Mouse (Mus musculus) testis, adult 2 months (tissue): ENCODE measurements around the gene Pelo. TPM values are rescaled to one million over a fixed set of nuclear protein-coding genes. Genes with fewer than 3 reads are reported as not detected.

ENCODE experiments used
- H3K27ac ChIP-seq: fragments of 200-500 bp; 2 replicates; pipeline ENCODE4 v1.5.1; 2012; ENCODE audit warnings: low read depth, low read length; ENCODE audit not compliant: control insufficient read depth, insufficient read depth
- H3K27me3 ChIP-seq: fragments of 200-500 bp; 2 replicates; pipeline ENCODE4 v1.6.1; 2012; ENCODE audit warnings: mild to moderate bottlenecking, low read length, moderate library complexity; ENCODE audit not compliant: control insufficient read depth, insufficient read depth
- H3K36me3 ChIP-seq: fragments of 200-500 bp; 2 replicates; pipeline ENCODE4 v1.6.1; 2012; ENCODE audit warnings: mild to moderate bottlenecking, low read length; ENCODE audit not compliant: control insufficient read depth, insufficient read depth
- H3K4me1 ChIP-seq: fragments of 200-500 bp; 2 replicates; pipeline ENCODE4 v1.6.1; 2012; ENCODE audit warnings: low read length; ENCODE audit not compliant: control insufficient read depth, insufficient read depth
- H3K4me3 ChIP-seq: fragments of 200-500 bp; 2 replicates; pipeline ENCODE4 v1.5.1; 2012; ENCODE audit warnings: low read depth, mild to moderate bottlenecking, low read length, moderate library complexity, mixed read lengths; ENCODE audit not compliant: control insufficient read depth
- CTCF ChIP-seq: fragments of 200-500 bp; IDR thresholded peaks from 2 replicates; pipeline ENCODE4 v1.5.1; 2012; ENCODE audit warnings: low read depth, mild to moderate bottlenecking, inconsistent platforms, low read length, moderate library complexity; ENCODE audit not compliant: control insufficient read depth, insufficient read depth, insufficient replicate concordance
- POLR2A ChIP-seq: fragments of 200-500 bp; IDR thresholded peaks from 2 replicates; pipeline ENCODE4 v1.6.1; 2012; ENCODE audit warnings: low read depth, mild to moderate bottlenecking, inconsistent platforms, low read length, moderate library complexity; ENCODE audit not compliant: control insufficient read depth
- polyA plus RNA-seq: library from polyadenylated mRNA; depleted of rRNA; stranded (reverse); fragments of >200 nt; gene quantifications from 2 replicates; pipeline ENCODE4 v1.2.3, GENCODE M21; 2012

Gene Pelo
- polyA plus RNA-seq, 1 experiment, result 14.9 TPM

DNA sequence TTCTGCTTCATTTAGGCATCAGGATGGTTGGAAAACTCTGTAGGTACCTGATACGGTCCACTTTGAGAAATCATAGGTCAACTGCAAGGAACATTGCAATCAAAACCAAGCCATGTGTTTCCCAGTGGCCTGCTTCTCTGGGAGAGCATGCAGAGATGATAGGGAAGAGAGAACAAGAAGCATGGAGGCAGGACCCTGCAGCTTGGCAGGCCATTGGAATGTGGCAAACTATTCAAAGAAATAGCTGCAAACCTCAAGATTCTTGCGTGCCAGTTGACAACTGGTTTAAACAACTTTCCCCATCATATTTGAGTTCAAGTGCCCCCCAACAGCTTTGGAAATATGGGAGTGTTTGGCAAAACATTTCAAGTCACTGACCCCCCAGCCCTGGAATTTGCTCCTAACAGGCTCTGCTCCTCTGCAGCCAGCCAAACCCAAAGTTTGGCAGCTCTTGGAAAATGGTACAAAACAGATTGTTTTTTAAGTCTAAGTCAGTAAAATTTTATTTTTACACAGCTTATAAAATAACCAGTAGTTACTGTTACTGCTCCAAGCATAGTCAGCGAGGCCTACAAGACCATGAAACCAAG is 9.9 kb downstream of the Pelo start:
- H3K27ac ChIP-seq, result no peak overlapping the region
- TF ChIP-seq POLR2A (no peak), CTCF (no peak)

DNA sequence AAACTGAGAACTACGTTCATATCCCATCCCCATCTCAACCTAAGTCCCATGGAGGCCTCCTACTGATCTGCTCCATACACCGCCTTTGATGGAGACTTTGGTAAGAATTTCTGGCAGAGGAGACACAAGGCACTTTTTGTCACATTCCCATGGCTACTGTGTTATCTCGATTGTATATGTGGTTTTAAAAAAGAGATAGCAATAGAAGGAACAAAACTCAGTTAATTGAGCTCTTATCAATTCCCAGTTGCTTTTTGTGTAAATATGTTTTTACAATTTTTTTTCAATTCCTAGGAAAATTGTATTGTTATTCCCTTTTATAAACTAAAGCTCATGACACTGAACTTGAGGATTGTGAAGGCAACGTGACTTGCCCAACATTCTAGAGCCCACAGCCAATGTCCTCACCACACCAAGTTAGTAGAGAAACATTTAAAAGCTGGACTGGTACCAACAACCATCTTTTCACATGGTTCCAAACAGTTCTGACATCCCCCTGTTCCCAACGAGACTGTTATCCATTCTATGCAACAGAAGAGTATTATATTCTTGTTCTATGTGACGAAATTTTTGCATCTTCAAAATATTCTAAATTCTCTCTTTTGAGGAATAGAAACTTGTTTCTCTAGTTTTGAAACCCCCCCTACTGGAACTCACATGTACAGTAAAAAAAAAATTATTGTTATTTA is 10.8 kb downstream of the Pelo start:
- no peak overlapping the region for H3K4me3 ChIP-seq
- no peaks in the 10 kb centered on the region for H3K36me3 ChIP-seq
- no peaks in the 10 kb centered on the region for H3K4me1 ChIP-seq
- TF ChIP-seq POLR2A, result no peak
- no peak for TF ChIP-seq CTCF
- no peak overlapping the region for H3K27ac ChIP-seq
- H3K27me3 ChIP-seq, result no peaks in the 10 kb centered on the region

More for the DNA sequence above, 9.9 kb downstream of the Pelo start:
- Histone ChIP-seq H3K4me3 (no peak overlapping the region), H3K27me3 (no peaks in the 10 kb centered on the region), H3K4me1 (no peaks in the 10 kb centered on the region), H3K36me3 (no peaks in the 10 kb centered on the region)

DNA sequence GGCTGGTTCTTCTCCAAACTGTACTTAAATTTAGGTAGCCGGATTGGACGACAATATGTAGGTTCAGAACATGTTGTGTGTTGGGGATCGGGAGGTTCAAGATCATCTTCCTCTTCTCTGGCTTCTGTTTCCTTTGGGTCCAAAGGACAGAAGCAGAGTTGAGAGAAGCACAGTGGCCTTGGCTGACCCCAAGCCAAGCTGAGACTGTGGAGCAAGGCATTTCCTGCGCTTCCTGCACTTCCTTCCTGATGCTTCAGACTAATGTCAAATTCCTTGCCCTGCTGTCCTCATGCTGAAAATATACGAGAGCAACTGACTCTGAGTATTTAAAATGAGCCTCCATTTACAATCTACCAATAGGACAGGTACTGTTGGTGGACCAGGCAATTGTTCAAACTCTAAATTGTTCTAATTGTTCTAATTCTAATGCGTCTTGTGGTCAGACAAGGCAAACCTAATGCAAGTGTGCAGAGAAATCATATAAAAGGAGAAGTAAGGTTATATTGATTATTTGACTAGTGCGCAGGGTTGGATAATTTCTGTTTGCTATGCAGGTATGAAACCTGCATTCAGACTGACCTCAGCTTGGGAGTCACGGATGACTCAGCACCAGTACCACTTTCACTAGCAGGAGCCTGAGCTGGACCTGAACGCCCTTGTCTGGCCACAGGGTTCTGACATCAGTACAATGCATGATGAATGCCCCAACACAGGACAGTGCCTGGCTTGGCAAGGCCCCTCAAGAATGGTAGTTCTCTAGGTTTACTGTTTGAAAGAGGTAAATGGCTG is 12.4 kb downstream of the Pelo start:
- no peak for TF ChIP-seq CTCF
- TF ChIP-seq POLR2A, result no peak
- Histone ChIP-seq H3K4me3 (no peak overlapping the region), H3K27ac (no peak overlapping the region), H3K4me1 (no peaks in the 10 kb centered on the region), H3K27me3 (no peaks in the 10 kb centered on the region), H3K36me3 (no peaks in the 10 kb centered on the region)

DNA sequence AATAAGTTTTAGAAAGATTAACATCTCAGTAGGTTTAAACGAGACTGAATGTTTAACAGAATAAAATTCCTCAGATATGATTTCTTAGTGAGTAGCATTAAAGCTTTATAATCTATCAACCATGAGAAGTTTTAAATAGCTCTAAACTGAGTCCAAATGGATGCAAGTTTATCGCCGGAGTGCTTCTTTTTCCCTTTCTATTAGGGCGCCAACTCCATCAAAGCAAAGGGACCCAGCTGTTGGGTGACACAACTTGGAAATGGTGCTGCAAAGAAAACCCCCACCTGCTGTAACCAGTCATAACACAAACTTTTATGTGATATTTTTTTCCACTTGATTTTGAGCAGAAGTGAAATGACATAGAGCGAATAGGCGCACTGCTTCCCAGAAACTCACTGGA is 17.6 kb downstream of the Pelo start:
- TF ChIP-seq CTCF (no peak), POLR2A (no peak)
- H3K27ac ChIP-seq, result no peak overlapping the region
- H3K4me3 ChIP-seq, result no peak overlapping the region

DNA sequence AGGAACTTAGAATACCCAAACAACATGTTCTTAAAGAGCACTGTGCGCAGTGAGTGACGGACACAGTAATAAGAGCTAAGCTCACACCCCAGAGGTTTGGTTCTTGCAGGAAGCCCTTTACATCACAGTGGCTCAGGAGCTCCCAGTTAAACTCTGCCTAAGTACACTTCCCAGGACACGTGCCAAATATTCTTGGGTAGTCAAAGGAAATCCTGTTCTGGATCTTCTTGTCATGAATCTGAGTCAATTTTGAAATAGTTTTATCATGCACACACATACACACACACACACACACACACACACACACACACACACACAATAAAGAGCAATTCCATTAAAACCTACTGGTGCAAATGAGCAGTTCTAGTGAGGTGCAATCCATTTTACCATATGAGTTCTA is 18.6 kb downstream of the Pelo start:
- Histone ChIP-seq H3K27ac (no peak overlapping the region), H3K36me3 (no peaks in the 10 kb centered on the region), H3K4me3 (no peak overlapping the region), H3K27me3 (no peaks in the 10 kb centered on the region), H3K4me1 (no peaks in the 10 kb centered on the region)
- TF ChIP-seq POLR2A (no peak), CTCF (no peak)

More for the DNA sequence above, 17.6 kb downstream of the Pelo start:
- Histone ChIP-seq H3K27me3 (no peaks in the 10 kb centered on the region), H3K4me1 (no peaks in the 10 kb centered on the region), H3K36me3 (no peaks in the 10 kb centered on the region)

DNA sequence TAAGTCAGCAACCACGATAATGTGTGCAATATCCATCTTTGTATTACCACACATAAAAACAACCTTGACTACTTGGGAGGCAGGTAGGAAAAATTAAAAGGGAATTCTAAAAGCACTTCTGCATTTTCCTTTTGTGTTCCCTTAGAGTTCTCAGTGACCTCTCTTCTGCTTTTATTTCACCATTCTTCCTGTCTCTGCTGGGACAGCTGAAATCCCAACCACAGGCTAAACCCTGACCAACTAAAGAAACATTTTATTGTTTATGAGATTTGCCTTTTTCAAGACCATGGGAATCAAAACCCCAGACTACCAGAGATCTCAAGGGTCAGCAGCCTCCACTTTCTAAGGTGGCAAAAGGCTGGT is 22.0 kb downstream of the Pelo start:
- Histone ChIP-seq H3K27me3 (no peaks in the 10 kb centered on the region), H3K36me3 (no peaks in the 10 kb centered on the region), H3K4me3 (no peak overlapping the region), H3K27ac (no peak overlapping the region), H3K4me1 (peaks cover 3% of the 10 kb centered on the region)
- TF ChIP-seq POLR2A (no peak), CTCF (no peak)

DNA sequence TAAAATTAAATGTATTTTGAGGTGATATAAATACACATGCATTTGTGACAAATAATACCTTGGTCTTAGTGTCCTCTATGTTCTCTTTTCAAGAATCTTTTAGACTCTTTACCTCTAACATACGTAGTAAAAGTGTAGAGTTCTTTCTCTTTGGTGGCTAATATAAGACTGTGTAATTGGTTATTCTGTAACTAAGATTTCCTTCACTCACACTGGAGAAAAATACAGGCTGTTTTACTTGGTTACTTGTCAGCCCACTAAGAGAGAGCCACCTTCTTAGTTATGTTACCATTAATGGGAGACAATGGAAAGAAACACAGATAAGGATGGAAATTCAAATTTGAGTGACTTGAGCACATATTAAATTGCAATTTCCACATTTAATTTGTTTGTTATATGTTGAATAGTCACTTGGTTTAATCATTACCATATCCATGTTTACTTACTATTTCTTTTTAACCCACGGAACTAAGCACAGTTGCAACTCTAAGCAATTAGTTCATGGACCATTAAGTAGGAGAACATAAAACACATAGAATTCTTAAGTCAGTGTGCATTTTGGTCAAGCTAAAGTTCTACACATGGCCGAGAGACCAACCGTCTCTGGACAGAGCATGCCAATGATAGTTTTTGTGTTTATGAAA is 22.5 kb downstream of the Pelo start:
- Histone ChIP-seq H3K4me3 (no peak overlapping the region), H3K27me3 (no peaks in the 10 kb centered on the region), H3K36me3 (no peaks in the 10 kb centered on the region), H3K4me1 (peaks cover 3% of the 10 kb centered on the region), H3K27ac (no peak overlapping the region)
- TF ChIP-seq POLR2A, result no peak
- no peak for TF ChIP-seq CTCF

DNA sequence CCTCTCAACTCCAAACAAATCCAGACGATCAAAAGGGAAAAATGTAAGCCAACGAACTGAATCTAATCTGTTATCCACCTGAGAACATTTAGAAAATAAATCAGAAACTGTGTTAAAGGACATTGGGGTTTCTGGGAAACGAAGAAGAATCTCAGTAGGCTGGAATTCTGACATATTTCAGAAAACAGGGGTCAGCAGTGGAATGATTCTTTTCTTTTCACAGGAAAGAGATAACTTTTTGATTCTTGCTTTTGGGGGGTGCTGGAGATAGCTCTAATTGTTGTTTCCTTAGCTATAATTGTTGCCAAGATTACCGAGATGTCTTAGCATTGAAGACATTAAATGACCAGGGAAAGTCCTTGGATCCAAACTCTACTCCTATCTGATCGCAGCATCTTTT is 32.4 kb downstream of the Pelo start:
- TF ChIP-seq POLR2A (no peak), CTCF (no peak)
- H3K36me3 ChIP-seq, result no peaks in the 10 kb centered on the region
- no peaks in the 10 kb centered on the region for H3K4me1 ChIP-seq

More for the DNA sequence above, 32.4 kb downstream of the Pelo start:
- H3K4me3 ChIP-seq, result no peak overlapping the region
- no peaks in the 10 kb centered on the region for H3K27me3 ChIP-seq
- H3K27ac ChIP-seq, result no peak overlapping the region
